Mouse (Mus musculus): ENCODE measurements around the gene Jund.
A peak's percentile ranks its signal among the peaks of the same experiment; 100 is the strongest.

Gene Jund

GRCm38 (mm10) chr8:70725792-70726447 is 27.2 kb downstream of the Jund start:
- DNase-seq (ENCODE audit: low spot score in 2 of 2) = no peak

GRCm38 (mm10) chr8:70726721-70727120 is 28.0 kb downstream of the Jund start:
- DNase-seq (ENCODE audit: low spot score in 2 of 2) = no peak

GRCm38 (mm10) chr8:70729808-70730475 is 31.2 kb downstream of the Jund start:
- DNase-seq (ENCODE audit: low spot score in 2 of 2) = peak in 1 of 2 experiments; percentile 75

GRCm38 (mm10) chr8:70730956-70731355 is 32.2 kb downstream of the Jund start:
- no peak for DNase-seq (ENCODE audit: low spot score in 2 of 2)

GRCm38 (mm10) chr8:70737705-70738104 is 39.0 kb downstream of the Jund start:
- no peak for DNase-seq (ENCODE audit: low spot score in 2 of 2)

GRCm38 (mm10) chr8:70738211-70738610 is 39.5 kb downstream of the Jund start:
- DNase-seq (ENCODE audit: low spot score in 2 of 2) = no peak

- DNase-seq (ENCODE audit: low spot score in 2 of 2) = peak in 1 of 2 experiments; percentile 8
These were observed 42.9 kb downstream of the Jund start for GRCm38 (mm10) chr8:70741661-70742060.

GRCm38 (mm10) chr8:70742176-70742575 is 43.4 kb downstream of the Jund start:
- peak in 1 of 2 experiments; percentile 11 for DNase-seq (ENCODE audit: low spot score in 2 of 2)

GRCm38 (mm10) chr8:70742981-70743655 is 44.4 kb downstream of the Jund start:
- DNase-seq (ENCODE audit: low spot score in 2 of 2) = peak in 1 of 2 experiments; percentile 31

- DNase-seq (ENCODE audit: low spot score in 2 of 2) = peak in 1 of 2 experiments; percentile 34
These were observed 45.2 kb downstream of the Jund start for GRCm38 (mm10) chr8:70743656-70744590.

GRCm38 (mm10) chr8:70744806-70745205 is 46.1 kb downstream of the Jund start:
- DNase-seq (ENCODE audit: low spot score in 2 of 2) = peak in 1 of 2 experiments; percentile 48

DNA sequence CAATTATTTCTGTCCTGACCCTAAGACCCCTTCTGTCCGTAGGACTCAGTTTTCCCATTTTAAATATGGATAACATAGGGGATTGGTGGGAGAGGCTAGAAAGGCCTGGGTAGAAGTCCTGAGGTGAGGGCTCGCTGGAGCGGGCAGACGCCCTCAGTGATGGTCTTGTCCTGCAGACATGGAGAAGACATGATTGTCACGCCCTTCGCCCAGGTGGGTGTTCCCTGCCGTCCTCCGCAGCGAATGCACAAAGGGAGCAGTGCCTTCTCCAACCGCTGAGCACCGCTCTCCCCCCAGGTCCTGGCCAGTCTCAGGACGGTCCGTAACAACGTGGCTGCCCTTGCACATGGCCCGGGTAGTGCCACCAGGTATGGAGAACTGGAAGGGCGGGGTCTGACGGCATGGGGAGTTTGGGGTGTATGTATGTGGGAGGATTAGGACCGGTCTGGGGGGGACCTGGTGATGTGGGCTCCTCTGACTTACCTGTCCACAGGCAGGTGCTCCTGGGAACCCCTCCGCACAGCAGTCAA is 47.0 kb downstream of the Jund start:
- DNase-seq (ENCODE audit: low spot score in 2 of 2) = peak in 1 of 2 experiments; percentile 18

GRCm38 (mm10) chr8:70746676-70747075 is 47.9 kb downstream of the Jund start:
- DNase-seq (ENCODE audit: low spot score in 2 of 2) = peak in 1 of 2 experiments; percentile 11

DNA sequence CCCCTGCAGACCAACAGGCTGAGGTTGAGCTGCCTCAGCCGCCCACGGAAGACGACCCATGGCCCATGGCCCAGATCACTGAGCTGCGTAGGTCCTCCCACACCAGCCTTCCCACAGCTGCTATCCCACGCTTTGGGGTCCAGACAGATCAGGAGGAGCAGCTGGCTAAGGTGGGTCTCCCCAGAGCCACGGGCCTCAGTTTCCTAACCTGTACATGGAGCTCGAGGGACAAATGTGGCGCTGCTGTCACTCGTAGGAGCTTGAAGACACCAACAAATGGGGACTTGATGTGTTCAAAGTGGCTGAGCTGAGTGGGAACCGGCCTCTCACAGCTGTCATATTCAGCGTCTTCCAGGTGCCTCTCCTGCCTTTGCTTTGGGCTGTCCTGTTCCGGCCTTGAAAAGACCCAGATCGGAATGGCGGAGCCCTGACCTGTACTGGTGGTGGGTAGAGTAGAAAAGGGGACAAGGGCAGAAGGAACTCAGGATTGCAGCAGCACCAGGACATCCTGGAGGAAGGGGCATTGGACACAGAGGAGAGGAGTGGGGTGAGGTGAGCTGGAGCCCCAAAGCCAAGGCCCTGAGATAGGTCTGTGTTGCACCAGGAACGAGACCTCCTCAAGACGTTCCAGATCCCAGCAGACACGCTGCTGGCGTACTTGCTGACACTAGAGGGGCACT is 48.6 kb downstream of the Jund start:
- peak in 1 of 2 experiments; percentile 12 for DNase-seq (ENCODE audit: low spot score in 2 of 2)

GRCm38 (mm10) chr8:70748246-70749096 is 49.7 kb downstream of the Jund start:
- DNase-seq (ENCODE audit: low spot score in 2 of 2) = peak in 1 of 2 experiments; percentile 13

- peak in 1 of 2 experiments; percentile 15 for DNase-seq (ENCODE audit: low spot score in 2 of 2)
These were observed 50.4 kb downstream of the Jund start for GRCm38 (mm10) chr8:70749097-70749674.

Data from spleen, postnatal 10 days (tissue).